Mouse (Mus musculus) lung, adult 2 months (tissue): ENCODE measurements around the gene Trim62. TPM values are rescaled to one million over a fixed set of nuclear protein-coding genes. Genes with fewer than 3 reads are reported as not detected.
A peak's percentile ranks its signal among the peaks of the same experiment; 100 is the strongest.

Experiments used
- DNase-seq: peaks from one replicate; pipeline ENCODE4 v3.0.0; 2022
- H3K4me1 ChIP-seq: fragments of 200-500 bp; 2 replicates; pipeline ENCODE4 v1.6.1; 2011; ENCODE audit warnings: low read length; ENCODE audit not compliant: control insufficient read depth, insufficient read depth
- H3K4me3 ChIP-seq: fragments of 200-500 bp; replicated peaks from 2 replicates; pipeline ENCODE3; 2011; ENCODE audit warnings: low read depth, mild to moderate bottlenecking, control low read depth, low read length; ENCODE audit errors: extremely low read depth
- CTCF ChIP-seq: fragments of 200-500 bp; IDR thresholded peaks from 2 replicates; pipeline ENCODE4 v1.5.1; 2011; ENCODE audit warnings: mild to moderate bottlenecking, low read length, control low read depth; ENCODE audit not compliant: insufficient read depth
- POLR2A ChIP-seq: fragments of 200-500 bp; IDR thresholded peaks from 2 replicates; pipeline ENCODE4 v1.6.1; 2011; ENCODE audit warnings: low read depth, mild to moderate bottlenecking, control low read depth, low read length, borderline replicate concordance; ENCODE audit errors: extremely low read depth
- WGBS: fragments of 180-500 bp; shearing (Covaris S2); methylation state at CpG from one replicate; pipeline ENCODE4 v1.1.7; 2018; 5-methylcytosine and 5-hydroxymethylcytosine counted together
- polyA plus RNA-seq: library from polyadenylated mRNA; depleted of rRNA; stranded (reverse); fragments of >200 nt; gene quantifications from 2 replicates; pipeline ENCODE4 v1.2.3, GENCODE M21; 2012; rRNA removed

Gene Trim62
- polyA plus RNA-seq, 1 experiment = 18.6 TPM

- no peak overlapping the region for H3K4me3 ChIP-seq
- TF ChIP-seq POLR2A (no peak), CTCF (peak; percentile 54)
- peak; percentile 52 for DNase-seq
- peaks cover 5% of the 10 kb centered on the region; the same call in 1 of the 2 replicates for H3K4me1 ChIP-seq
- 27% methylated on average over 6 of the region's 6 CpGs for WGBS
These were observed 64.8 kb downstream of the Trim62 start for GRCm38 (mm10) chr4:128948137-128948674.

- no peak for DNase-seq
- Histone ChIP-seq H3K4me1 (peaks cover 5% of the 10 kb centered on the region; the same call in 1 of the 2 replicates), H3K4me3 (no peak overlapping the region)
- no peak for TF ChIP-seq CTCF
- no peak for TF ChIP-seq POLR2A
- WGBS = 45% methylated on average over 15 of the region's 15 CpGs
These were observed 66.2 kb downstream of the Trim62 start for GRCm38 (mm10) chr4:128949470-128950005.

GRCm38 (mm10) chr4:128950461-128950860 lies 67.1 kb downstream of the Trim62 start:
- Histone ChIP-seq H3K4me1 (peaks cover 5% of the 10 kb centered on the region; the same call in 1 of the 2 replicates), H3K4me3 (no peak overlapping the region)
- TF ChIP-seq CTCF (no peak), POLR2A (no peak)
- DNase-seq = peak; percentile 37
- 46% methylated on average over 5 of the region's 5 CpGs for WGBS

GRCm38 (mm10) chr4:128953851-128954250 lies 70.5 kb downstream of the Trim62 start:
- WGBS = 73% methylated on average over 5 of the region's 5 CpGs
- no peak for TF ChIP-seq POLR2A
- TF ChIP-seq CTCF = no peak
- Histone ChIP-seq H3K4me1 (peaks cover 5% of the 10 kb centered on the region; the same call in 1 of the 2 replicates), H3K4me3 (no peak overlapping the region)
- DNase-seq = no peak

- WGBS = 22% methylated on average over 11 of the region's 11 CpGs
These were observed 74.0 kb downstream of the Trim62 start for GRCm38 (mm10) chr4:128957155-128957911.

GRCm38 (mm10) chr4:128958156-128958555 lies 74.8 kb downstream of the Trim62 start:
- DNase-seq = no peak
- no peak overlapping the region for H3K4me3 ChIP-seq

More at GRCm38 (mm10) chr4:128957155-128957911, 74.0 kb downstream of the Trim62 start:
- TF ChIP-seq POLR2A (no peak), CTCF (peak; percentile 44)
- peak; percentile 60 for DNase-seq
- Histone ChIP-seq H3K4me1 (no peaks in the 10 kb centered on the region), H3K4me3 (no peak overlapping the region)

GRCm38 (mm10) chr4:128958849-128959248 lies 75.5 kb downstream of the Trim62 start:
- Histone ChIP-seq H3K4me1 (no peaks in the 10 kb centered on the region), H3K4me3 (no peak overlapping the region)
- DNase-seq = no peak
- TF ChIP-seq POLR2A = no peak
- TF ChIP-seq CTCF = no peak
- WGBS = 73% methylated on average over 8 of the region's 8 CpGs

More at GRCm38 (mm10) chr4:128958156-128958555, 74.8 kb downstream of the Trim62 start:
- no peak for TF ChIP-seq CTCF
- TF ChIP-seq POLR2A = no peak
- no peaks in the 10 kb centered on the region for H3K4me1 ChIP-seq
- 70% methylated on average over 11 of the region's 11 CpGs for WGBS

GRCm38 (mm10) chr4:128959676-128960075 lies 76.3 kb downstream of the Trim62 start:
- H3K4me1 ChIP-seq = no peaks in the 10 kb centered on the region
- no peak overlapping the region for H3K4me3 ChIP-seq
- WGBS = 79% methylated on average over 17 of the region's 17 CpGs
- TF ChIP-seq CTCF = no peak
- no peak for TF ChIP-seq POLR2A
- DNase-seq = no peak

Other genes with a start within 250 kb of the Trim62 start
- gene Phc2, start 228.9 kb upstream of the Trim62 start, polyA plus RNA-seq = 125 and 126 TPM in 2 replicates
- 0.34 and 0.58 TPM in 2 replicates for gene A3galt2, start 128.2 kb upstream of the Trim62 start, polyA plus RNA-seq
- 43.8 and 48.8 TPM in 2 replicates for gene Zfp362, start 77.5 kb upstream of the Trim62 start, polyA plus RNA-seq
- 46.2 and 49.4 TPM in 2 replicates for gene Azin2, start 78.9 kb downstream of the Trim62 start, polyA plus RNA-seq
- gene Ak2, start 108.4 kb downstream of the Trim62 start, polyA plus RNA-seq = 22.6 and 24.2 TPM in 2 replicates
- gene Rnf19b, start 174.7 kb downstream of the Trim62 start, polyA plus RNA-seq = 51.1 and 70.7 TPM in 2 replicates
- gene Tmem54, start 222.0 kb downstream of the Trim62 start, polyA plus RNA-seq = 5.8 and 39.0 TPM in 2 replicates
- gene Hpca, start 238.5 kb downstream of the Trim62 start, polyA plus RNA-seq = 0.23 TPM in 1 of 2 replicates, not detected in the other